Comparison of ENCODE assay signal across 7 mouse cellular contexts in genomic region chr2:122027862-122028755, GRCm38 (mm10). TPM values are rescaled to one million over a fixed set of nuclear protein-coding genes. Genes with fewer than 3 reads are reported as not detected.
DNase-seq lines count a peak whose midpoint lies in the region; ATAC-seq lines count a peak whose summit lies in the region.

Eif3j1 (plus strand) TSS chr2:122028546.

- no peaks in the 10 kb centered on the region for H3K9me3 ChIP-seq in intestine, embryonic 16.5 days (ENCODE audit: control insufficient read depth, low read length)
- H3K9me3 ChIP-seq in midbrain, embryonic 11.5 days (ENCODE audit: control insufficient read depth, low read length) = no peaks in the 10 kb centered on the region

- peak within 1 kb of the TSS; percentile 92 for H3K9ac ChIP-seq in intestine, embryonic 16.5 days (ENCODE audit: low read depth, low read length)
- H3K9ac ChIP-seq in midbrain, embryonic 11.5 days (ENCODE audit: low read length) = peak within 1 kb of the TSS; percentile 91

- H3K4me2 ChIP-seq in intestine, embryonic 16.5 days (ENCODE audit: low read depth, low read length) = peak within 1 kb of the TSS; percentile 63
- peak within 1 kb of the TSS; percentile 80 for H3K4me2 ChIP-seq in midbrain, embryonic 11.5 days

- peak; percentile 99 for ATAC-seq in intestine, embryonic 16.5 days
- ATAC-seq in midbrain, embryonic 11.5 days (ENCODE audit: low FRiP score) = peak; percentile 99

- peak within 1 kb of the TSS; percentile 97 for H3K4me3 ChIP-seq in intestine, embryonic 16.5 days (ENCODE audit: low read length)
- peak within 1 kb of the TSS; percentile 86 for H3K4me3 ChIP-seq in midbrain, embryonic 11.5 days (ENCODE audit: low read depth, low read length)

- H3K27ac ChIP-seq in intestine, embryonic 16.5 days (ENCODE audit: low read length) = peak within 1 kb of the TSS; percentile 90
- peak within 1 kb of the TSS; percentile 54 for H3K27ac ChIP-seq in midbrain, embryonic 11.5 days (ENCODE audit: low read depth, low read length)

- H3K36me3 ChIP-seq in intestine, embryonic 16.5 days (ENCODE audit: control insufficient read depth, insufficient read depth, low read length) = no peaks in the 10 kb centered on the region
- peaks cover 2% of the 10 kb centered on the region; the same call in 1 of the 2 replicates for H3K36me3 ChIP-seq in midbrain, embryonic 11.5 days (ENCODE audit: control insufficient read depth, insufficient read depth, low read length)

- DNase-seq in adrenal gland, adult 2 months = peak; percentile 96
- peak; percentile 78 for DNase-seq in embryo, embryonic 11.5 days (ENCODE audit: low read depth, low spot score)
- peak; percentile 79 to 86 for DNase-seq in gastrocnemius, postnatal 4 days (ENCODE audit: low spot score in 2 of 2)
- peak; percentile 86 to 92 for DNase-seq in left cerebral cortex, postnatal 36 days (ENCODE audit: low spot score in 2 of 2)
- peak; percentile 98 for DNase-seq in midbrain, embryonic 11.5 days (ENCODE audit: low spot score, missing footprints)
- DNase-seq in skeletal muscle tissue, adult 2 months (ENCODE audit: low read depth, low spot score) = peak; percentile 95

- intact Hi-C loops in left cerebral cortex, postnatal 36 days (cut with DNase I) = loop anchor here (10.0 kb wide), 1 partner anchor 1623 kb away; the partner anchor contains the start of genes Ganc and Tmem87a

- no peaks in the 10 kb centered on the region for H3K27me3 ChIP-seq in intestine, embryonic 16.5 days (replicated peaks; ENCODE audit: control insufficient read depth, insufficient read depth, low read length)
- no peaks in the 10 kb centered on the region for H3K27me3 ChIP-seq in midbrain, embryonic 11.5 days (ENCODE audit: control insufficient read depth, insufficient read depth, low read length)

- WGBS in intestine, embryonic 16.5 days = under 1% methylated on average over 66 of the region's 67 CpGs
- under 1% methylated on average over 52 of the region's 67 CpGs for WGBS in midbrain, embryonic 11.5 days

- no peaks in the 10 kb centered on the region for H3K4me1 ChIP-seq in intestine, embryonic 16.5 days (ENCODE audit: control insufficient read depth, insufficient read depth, low read length)
- H3K4me1 ChIP-seq in midbrain, embryonic 11.5 days (ENCODE audit: control insufficient read depth, insufficient read depth, low read length) = peaks cover 9% of the 10 kb centered on the region; the same call in 1 of the 2 replicates

RNA-seq across cellular contexts. Expression of gene Eif3j1, which starts in this region (rescaled TPM):
- total RNA-seq in adrenal gland, adult 2 months (2021) = 10 to 100 TPM; 15.7 to 21.1 TPM
- polyA plus RNA-seq in adrenal gland, adult 2 months (2012; rRNA removed) = 6.0 and 7.8 TPM in 2 replicates
- 10 to 100 TPM; 16.4 to 18.9 TPM for total RNA-seq in gastrocnemius, postnatal 4 days (2021)
- 9.4 and 10.3 TPM in 2 replicates for polyA plus RNA-seq in intestine, embryonic 16.5 days (2015; fragmentation: Nextera tagmentation; extraction: Ambion mirVana)
- total RNA-seq in left cerebral cortex, postnatal 36 days (2021) = 10 to 100 TPM; 17.7 to 19.6 TPM
- 13.2 and 14.3 TPM in 2 replicates for polyA plus RNA-seq in midbrain, embryonic 11.5 days (2014; fragmentation: Nextera tagmentation; extraction: Ambion mirVana)

Comparison
In these comparisons a context has a peak if more than half of its experiments do, and no peak if none do; other contexts are left out.
1. Peak in every context shown above with its lines: DNase-seq, ATAC-seq, H3K4me3 ChIP-seq and H3K27ac ChIP-seq.